Mouse (Mus musculus) cerebellum, adult 2 months (tissue): ENCODE measurements around the gene Rab1a.

ENCODE experiments used
- CTCF ChIP-seq: fragments of 200-500 bp; IDR thresholded peaks from 2 replicates; pipeline ENCODE4 v1.5.1; 2011; ENCODE audit warnings: low read depth, mild to moderate bottlenecking, control low read depth, low read length, moderate library complexity, borderline replicate concordance; ENCODE audit not compliant: insufficient read depth
- POLR2A ChIP-seq: fragments of 200-500 bp; IDR thresholded peaks from 2 replicates; pipeline ENCODE4 v1.6.1; 2011; ENCODE audit warnings: low read length, control low read depth, borderline replicate concordance; ENCODE audit not compliant: insufficient read depth

GRCm38 (mm10) chr11:20248840-20249239 is 47.6 kb downstream of the Rab1a start:
- no peak for TF ChIP-seq CTCF
- TF ChIP-seq POLR2A: no peak
